Mouse (Mus musculus): ENCODE measurements around the gene Cpne7. TPM values are rescaled to one million over a fixed set of nuclear protein-coding genes. Genes with fewer than 3 reads are reported as not detected.

Cpne7 gene
- total and polyA plus RNA-seq, 3 experiments = not detected

DNA sequence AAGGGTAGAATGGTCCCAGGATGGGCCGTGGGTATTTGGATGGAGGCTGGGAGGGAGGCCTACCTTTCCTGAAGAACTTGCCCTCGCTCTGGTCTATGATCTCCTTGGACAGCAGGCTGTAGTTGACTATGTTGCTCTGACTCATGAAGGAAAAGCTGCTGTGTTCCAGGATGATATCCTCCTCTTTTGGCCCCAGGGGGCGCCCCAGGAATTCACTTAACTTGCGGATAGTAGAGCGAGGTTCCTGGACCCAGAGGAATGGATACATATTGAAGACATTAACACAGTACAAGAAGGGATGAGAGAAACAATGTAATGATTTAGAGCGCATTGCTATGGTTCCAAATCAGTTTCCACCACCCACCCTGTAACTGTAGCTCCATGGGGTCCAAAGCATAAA, 28.1 kb downstream of the Cpne7 start:
- H3K4me3 ChIP-seq (replicated peaks in 1 of 3; ENCODE audit: low read depth in 2 of 3, low read length in 2 of 3, poor library complexity in 1 of 3) = no peak overlapping the region
- peaks cover 2% of the 10 kb centered on the region for H3K9me3 ChIP-seq (replicated peaks; ENCODE audit: low read length)
- dilution Hi-C loops (cut with MboI; ENCODE audit: extremely low pct_ligation_motif_present, extremely low pct_unique_long_range_greater_than_20kb, low sequenced_read_pairs) (no loop called here), in situ Hi-C loops (cut with MboI; ENCODE audit: low pct_ligation_motif_present, low pct_unique_long_range_greater_than_20kb, low sequenced_read_pairs) (no loop called here)
- no peak overlapping the region for H3K4me2 ChIP-seq (ENCODE audit: insufficient read depth, low read depth, poor library complexity, severe bottlenecking)
- H3K9ac ChIP-seq (ENCODE audit: insufficient read depth, low read depth) = no peak overlapping the region
- no peak overlapping the region for H3K27ac ChIP-seq (ENCODE audit: insufficient read depth, low read depth)
- H3K36me3 ChIP-seq (replicated peaks in 1 of 2; ENCODE audit: control insufficient read depth in 1 of 2, insufficient read depth in 1 of 2, low read length in 1 of 2) = no peaks in the 10 kb centered on the region
- DNase-seq (ENCODE audit: extremely low read depth) = peak; percentile 19
- H3K27me3 ChIP-seq (replicated peaks) = peaks cover 34% of the 10 kb centered on the region
- TF ChIP-seq USF1 (IDR thresholded peaks at IDR 0.05; ENCODE audit: low read depth, low read length) (no peak), KAT2A (IDR thresholded peaks at IDR 0.05; ENCODE audit: insufficient replicate concordance, low read length) (no peak), MYC (IDR thresholded peaks at IDR 0.05; ENCODE audit: low read depth, low read length) (no peak), PAX5 (IDR thresholded peaks at IDR 0.05; ENCODE audit: low read length) (no peak), BHLHE40 (IDR thresholded peaks at IDR 0.05; ENCODE audit: low read depth, low read length) (no peak), SMC3 (IDR thresholded peaks at IDR 0.05; ENCODE audit: low read depth, low read length) (peak; percentile 74), MEF2A (IDR thresholded peaks at IDR 0.05; ENCODE audit: borderline replicate concordance, low read depth, low read length) (no peak), MAX (IDR thresholded peaks at IDR 0.05; ENCODE audit: low read length) (no peak), RAD21 (IDR thresholded peaks at IDR 0.05; ENCODE audit: low read depth, low read length) (peak; percentile 62), ZC3H11A (IDR thresholded peaks at IDR 0.05; ENCODE audit: low read depth, low read length) (no peak), CTCF (conservative IDR thresholded peaks at IDR 0.05 in 1 of 2, IDR thresholded peaks at IDR 0.05 in 1 of 2; ENCODE audit: low read depth in 2 of 2, low read length in 2 of 2) (peak in 1 of 2 experiments; percentile 78; a peak in 2 of 4 replicates), ZKSCAN1 (IDR thresholded peaks at IDR 0.05; ENCODE audit: borderline replicate concordance, low read depth, low read length) (no peak), UBTF (IDR thresholded peaks at IDR 0.05; ENCODE audit: low read depth, low read length) (no peak), NELFE (IDR thresholded peaks at IDR 0.05; ENCODE audit: low read depth, low read length) (no peak), ZNF384 (IDR thresholded peaks at IDR 0.05; ENCODE audit: low read depth, low read length) (no peak), MXI1 (IDR thresholded peaks at IDR 0.05; ENCODE audit: low read depth, low read length) (no peak), E2F4 (IDR thresholded peaks at IDR 0.05; ENCODE audit: insufficient replicate concordance, low read depth, low read length) (no peak), TCF12 (IDR thresholded peaks at IDR 0.05; ENCODE audit: low read depth, low read length) (no peak), SIN3A (IDR thresholded peaks at IDR 0.05; ENCODE audit: low read length) (no peak), RCOR1 (conservative IDR thresholded peaks at IDR 0.05; ENCODE audit: low read depth, low read length) (no peak), MAFK (IDR thresholded peaks at IDR 0.05; ENCODE audit: insufficient replicate concordance, low read length) (no peak)
- no peaks in the 10 kb centered on the region for H3K4me1 ChIP-seq (ENCODE audit: control insufficient read depth in 1 of 2, insufficient read depth in 2 of 2)
- no peaks in the 10 kb centered on the region for H3K79me2 ChIP-seq (replicated peaks; ENCODE audit: control insufficient read depth, extremely low read depth, insufficient read depth, poor library complexity, severe bottlenecking)

DNA sequence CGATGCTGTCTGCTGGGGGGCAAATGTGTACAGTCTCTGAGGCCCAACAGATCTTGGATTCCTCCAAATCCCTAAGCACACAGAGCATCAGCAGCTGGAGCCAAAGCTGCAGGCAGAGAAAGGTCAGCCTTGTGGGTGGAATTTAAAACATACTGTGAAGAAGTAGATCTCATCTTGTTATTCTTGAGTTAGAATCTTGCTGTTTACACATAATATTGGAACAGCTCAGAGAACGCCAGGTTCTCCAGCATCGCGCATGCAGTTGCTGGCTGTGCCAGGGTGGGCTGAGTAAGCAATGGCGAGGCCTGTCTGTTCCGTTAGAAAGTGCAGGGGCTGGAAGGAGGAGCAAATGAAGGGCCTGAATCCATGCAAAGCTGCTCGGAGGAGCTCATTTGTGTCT, 29.2 kb downstream of the Cpne7 start:
- H3K36me3 ChIP-seq (replicated peaks in 1 of 2; ENCODE audit: control insufficient read depth in 1 of 2, insufficient read depth in 1 of 2, low read length in 1 of 2) = no peaks in the 10 kb centered on the region
- H3K4me3 ChIP-seq (replicated peaks in 1 of 3; ENCODE audit: low read depth in 2 of 3, low read length in 2 of 3, poor library complexity in 1 of 3) = no peak overlapping the region
- peaks cover 36% of the 10 kb centered on the region for H3K27me3 ChIP-seq (replicated peaks)
- no peaks in the 10 kb centered on the region for H3K4me1 ChIP-seq (ENCODE audit: control insufficient read depth in 1 of 2, insufficient read depth in 2 of 2)
- no peaks in the 10 kb centered on the region for H3K79me2 ChIP-seq (replicated peaks; ENCODE audit: control insufficient read depth, extremely low read depth, insufficient read depth, poor library complexity, severe bottlenecking)
- H3K9me3 ChIP-seq (replicated peaks; ENCODE audit: low read length) = peaks cover 2% of the 10 kb centered on the region
- TF ChIP-seq TBP (conservative IDR thresholded peaks at IDR 0.05; ENCODE audit: low read depth, low read length) (no peak), KAT2A (IDR thresholded peaks at IDR 0.05; ENCODE audit: insufficient replicate concordance, low read length) (no peak), NELFE (IDR thresholded peaks at IDR 0.05; ENCODE audit: low read depth, low read length) (no peak)
- in situ Hi-C loops (cut with MboI; ENCODE audit: low pct_ligation_motif_present, low pct_unique_long_range_greater_than_20kb, low sequenced_read_pairs) (no loop called here), dilution Hi-C loops (cut with MboI; ENCODE audit: extremely low pct_ligation_motif_present, extremely low pct_unique_long_range_greater_than_20kb, low sequenced_read_pairs) (no loop called here)
- H3K4me2 ChIP-seq (ENCODE audit: insufficient read depth, low read depth, poor library complexity, severe bottlenecking) = no peak overlapping the region
- no peak overlapping the region for H3K9ac ChIP-seq (ENCODE audit: insufficient read depth, low read depth)
- H3K27ac ChIP-seq (ENCODE audit: insufficient read depth, low read depth) = no peak overlapping the region
- no peak for DNase-seq (ENCODE audit: extremely low read depth)

All from CH12.LX (cell line).